Mouse (Mus musculus) embryonic facial prominence, embryonic 12.5 days (tissue): Measurements from ENCODE around the gene Tnk1. TPM values are rescaled to one million over a fixed set of nuclear protein-coding genes. Genes with fewer than 3 reads are reported as not detected.
A peak's percentile ranks its signal among the peaks of the same experiment; 100 is the strongest.

Source experiments
- ATAC-seq: fragments of 200-750 bp; cut with Nextera tagmentation; 2 replicates; pipeline ENCODE4 v1.8.0; 2017; ENCODE audit not compliant: insufficient number of reproducible peaks, insufficient read depth, low FRiP score, low TSS enrichment
- H3K27ac ChIP-seq: fragments of 300-500 bp; sonication (generic); 2 replicates; pipeline ENCODE4 v1.5.1; 2016; ENCODE audit warnings: mild to moderate bottlenecking
- H3K27me3 ChIP-seq: fragments of 300-500 bp; sonication (generic); 2 replicates; pipeline ENCODE4 v1.6.1; 2016; ENCODE audit warnings: mild to moderate bottlenecking, moderate library complexity
- H3K36me3 ChIP-seq: fragments of 300-500 bp; sonication (generic); 2 replicates; pipeline ENCODE4 v1.6.1; 2016; ENCODE audit warnings: mild to moderate bottlenecking
- H3K4me1 ChIP-seq: fragments of 300-500 bp; sonication (generic); 2 replicates; pipeline ENCODE4 v1.6.1; 2016
- H3K4me2 ChIP-seq: fragments of 300-500 bp; sonication (generic); replicated peaks from 2 replicates; pipeline ENCODE4 v1.6.1; 2016; ENCODE audit warnings: mild to moderate bottlenecking, moderate library complexity
- H3K4me3 ChIP-seq: fragments of 300-500 bp; sonication (generic); 2 replicates; pipeline ENCODE4 v1.5.1; 2016; ENCODE audit warnings: mild to moderate bottlenecking
- H3K9ac ChIP-seq: fragments of 300-500 bp; sonication (generic); 2 replicates; pipeline ENCODE4 v1.6.1; 2016; ENCODE audit warnings: mild to moderate bottlenecking, moderate library complexity
- H3K9me3 ChIP-seq: fragments of 300-500 bp; sonication (generic); 2 replicates; pipeline ENCODE4 v1.6.1; 2016; ENCODE audit warnings: mild to moderate bottlenecking, moderate library complexity
- WGBS: fragments of 180-500 bp; shearing (Covaris S2); methylation state at CpG from one replicate; pipeline ENCODE4 v1.1.7; 2016; 5-methylcytosine and 5-hydroxymethylcytosine counted together
- polyA plus RNA-seq: library from polyadenylated mRNA; unstranded; fragments of >200 nt; fragmentation: Nextera tagmentation; extraction: Ambion mirVana; gene quantifications from 2 replicates; pipeline ENCODE4 v1.2.1, GENCODE M21; 2016

Gene Tnk1
- polyA plus RNA-seq: 2.4 and 2.5 TPM in 2 replicates

- Histone ChIP-seq H3K27ac (no peak within 1 kb of the TSS), H3K4me2 (peak within 1 kb of the TSS; percentile 21), H3K9me3 (no peaks in the 10 kb centered on the region), H3K4me3 (0 out of 2 replicates have a peak within 1 kb of the TSS, but pooled peaks have one; percentile 8), H3K36me3 (no peaks in the 10 kb centered on the region), H3K4me1 (peaks cover 5% of the 10 kb centered on the region), H3K9ac (no peak within 1 kb of the TSS), H3K27me3 (peaks cover 20% of the 10 kb centered on the region)
- ATAC-seq: no peak
- WGBS: 18% methylated on average over 30 of the region's 30 CpGs
Observed at GRCm38 (mm10) chr11:69858113-69858998, at the start of gene Tnk1. Gene Tnk1, minus strand, starts transcription at chr11:69858730.

DNA sequence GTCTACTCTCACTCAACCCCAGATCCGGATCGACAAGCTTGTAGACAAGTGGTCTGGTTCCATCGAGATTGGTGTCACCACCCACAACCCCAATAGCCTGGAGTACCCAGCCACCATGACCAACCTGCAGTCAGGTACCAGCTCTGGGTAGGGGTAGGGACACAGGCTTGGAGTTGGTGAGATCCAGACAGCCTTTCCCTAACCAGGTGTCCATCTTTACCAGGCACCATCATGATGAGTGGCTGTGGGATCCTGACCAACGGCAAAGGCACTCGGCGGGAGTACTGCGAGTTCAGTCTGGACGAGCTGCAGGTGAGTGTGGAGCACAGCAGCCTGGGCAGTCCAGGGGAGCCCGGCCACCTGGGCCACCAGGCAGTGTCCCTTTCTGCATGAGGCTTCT is 45.8 kb upstream of the Tnk1 start:
- no peak for ATAC-seq
- Histone ChIP-seq H3K4me1 (peaks cover 18% of the 10 kb centered on the region), H3K27ac (no peak overlapping the region), H3K27me3 (no peaks in the 10 kb centered on the region), H3K4me3 (no peak overlapping the region), H3K9me3 (no peaks in the 10 kb centered on the region), H3K4me2 (no peak overlapping the region), H3K9ac (no peak overlapping the region), H3K36me3 (peaks cover 57% of the 10 kb centered on the region)
- WGBS: 96% methylated on average over 9 of the region's 9 CpGs

- whole genome bisulfite sequencing: 87% methylated on average over 13 of the region's 13 CpGs
- H3K27ac ChIP-seq: no peak overlapping the region
Observed at GRCm38 (mm10) chr11:69902972-69903371, 44.4 kb upstream of the Tnk1 start.

DNA sequence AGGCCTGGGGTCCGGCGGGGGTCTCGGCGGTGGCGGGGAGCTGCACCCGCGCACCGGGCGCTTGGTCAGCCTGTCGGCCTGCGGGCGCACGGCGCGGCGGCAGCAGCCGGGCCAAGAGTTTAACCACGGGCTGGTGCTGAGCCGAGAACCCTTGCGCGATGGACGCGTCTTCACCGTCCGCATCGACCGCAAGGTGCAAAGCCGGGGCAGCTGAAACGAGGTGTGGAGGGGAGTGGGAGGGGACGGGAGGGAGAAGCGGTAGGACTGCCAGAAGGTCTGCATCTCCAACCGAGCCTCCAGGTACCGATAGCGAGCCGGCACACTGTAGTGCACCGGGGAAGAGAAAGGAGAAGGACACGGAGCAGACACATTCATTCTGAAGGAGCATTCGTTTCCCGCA is 43.5 kb upstream of the Tnk1 start:
- no peaks in the 10 kb centered on the region for H3K27me3 ChIP-seq
- H3K27ac ChIP-seq: peak overlapping the region; percentile 96
- ATAC-seq: no peak
- peak overlapping the region; percentile 78 for H3K4me3 ChIP-seq
- peak overlapping the region; percentile 87 for H3K4me2 ChIP-seq
- peak overlapping the region; percentile 82 for H3K9ac ChIP-seq
- peaks cover 37% of the 10 kb centered on the region for H3K36me3 ChIP-seq
- H3K9me3 ChIP-seq: no peaks in the 10 kb centered on the region
- H3K4me1 ChIP-seq: peaks cover 24% of the 10 kb centered on the region
- under 1% methylated on average over 33 of the region's 39 CpGs for WGBS

More at GRCm38 (mm10) chr11:69902972-69903371, 44.4 kb upstream of the Tnk1 start:
- Histone ChIP-seq H3K9ac (peak overlapping the region; percentile 82), H3K4me1 (peaks cover 24% of the 10 kb centered on the region), H3K36me3 (peaks cover 44% of the 10 kb centered on the region), H3K9me3 (no peaks in the 10 kb centered on the region), H3K27me3 (no peaks in the 10 kb centered on the region), H3K4me3 (peak overlapping the region; percentile 78), H3K4me2 (peak overlapping the region; percentile 87)
- ATAC-seq: no peak

DNA sequence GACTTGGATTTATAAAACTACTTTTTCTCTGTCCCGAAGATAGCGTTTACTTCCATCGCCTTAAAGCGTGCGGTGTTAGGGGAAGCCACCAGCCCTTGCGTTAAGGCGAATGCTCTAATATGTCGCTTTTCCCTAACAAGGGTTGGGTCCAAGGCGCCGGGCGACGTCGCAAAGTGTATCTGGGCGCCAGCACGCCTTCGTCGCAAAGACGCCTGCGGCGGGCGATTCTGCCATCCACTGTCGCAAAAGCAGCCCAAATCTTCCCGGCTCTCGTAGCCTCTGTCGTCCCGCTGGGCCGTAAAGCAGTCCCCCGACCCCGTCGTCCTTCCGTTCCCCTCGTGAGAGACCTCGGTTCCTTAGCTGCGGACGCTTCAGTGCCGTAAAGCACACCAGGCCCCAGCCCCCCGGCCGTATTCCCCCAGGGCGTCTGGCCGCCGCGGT is 42.9 kb upstream of the Tnk1 start:
- Histone ChIP-seq H3K36me3 (peaks cover 32% of the 10 kb centered on the region), H3K9ac (peak overlapping the region; percentile 82), H3K4me2 (peak overlapping the region; percentile 87), H3K27ac (peak overlapping the region; percentile 96), H3K9me3 (no peaks in the 10 kb centered on the region), H3K4me3 (peak overlapping the region; percentile 78), H3K27me3 (no peaks in the 10 kb centered on the region), H3K4me1 (peaks cover 24% of the 10 kb centered on the region)
- under 1% methylated on average over 42 of the region's 42 CpGs for WGBS
- peak; percentile 43 for ATAC-seq

DNA sequence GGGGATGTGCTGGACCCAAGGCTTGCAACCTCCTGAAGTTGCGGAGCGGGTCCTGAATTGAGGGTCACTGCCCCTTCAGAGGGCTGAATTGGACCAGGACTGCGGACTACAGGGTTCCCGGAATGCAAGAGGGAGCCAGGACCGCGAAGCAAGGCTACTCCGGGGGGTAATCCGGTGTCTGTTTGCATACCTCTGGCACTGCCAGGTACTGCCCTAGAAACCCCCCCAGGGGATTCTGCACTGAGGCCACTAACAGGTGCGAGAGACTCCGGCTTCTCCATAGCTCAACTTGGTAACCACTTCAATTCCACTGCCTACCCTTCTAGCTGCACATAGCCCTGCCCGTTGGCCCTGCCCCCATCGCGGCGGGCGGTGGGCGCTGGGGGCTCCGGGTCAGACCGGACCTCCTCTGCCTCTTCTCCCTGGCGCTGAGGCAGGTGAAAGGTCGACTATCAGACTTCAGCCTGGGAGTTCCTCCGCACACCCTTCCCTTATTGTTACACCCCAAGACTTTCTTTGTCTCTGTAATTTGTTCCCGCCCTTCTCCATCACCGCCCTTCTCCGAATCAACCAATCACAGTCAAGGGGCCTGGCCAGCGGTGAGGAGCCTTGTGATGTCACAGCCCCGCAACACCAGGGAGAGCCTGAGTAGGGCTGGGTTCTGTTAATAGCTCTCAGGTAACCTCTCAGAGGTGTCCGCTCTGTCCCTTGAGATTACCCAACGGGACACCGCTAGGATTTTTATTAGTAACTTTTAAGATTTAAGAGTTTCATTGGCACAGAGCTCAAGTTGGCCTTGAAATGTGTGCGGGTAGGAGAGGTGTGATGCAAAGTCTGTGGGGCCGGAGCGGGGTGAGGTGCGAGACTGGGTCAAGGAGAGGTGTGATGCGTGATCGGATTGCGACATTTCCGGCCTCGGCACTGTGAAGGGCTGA is 42.2 kb upstream of the Tnk1 start, which contains the start of the genes 2810408A11Rik and Neurl4:
Gene 2810408A11Rik (minus strand): TSS at position 517 of the 935 bp plus-strand sequence.
Gene Neurl4 (plus strand): TSS at position 602 of the 935 bp plus-strand sequence.
- H3K27me3 ChIP-seq: no peaks in the 10 kb centered on the region
- H3K4me2 ChIP-seq: peak within 1 kb of the TSS; percentile 87
- H3K27ac ChIP-seq: peak within 1 kb of the TSS; percentile 96
- peak within 1 kb of the TSS; percentile 78 for H3K4me3 ChIP-seq
- under 1% methylated on average over 38 of the region's 38 CpGs for WGBS
- peaks cover 24% of the 10 kb centered on the region for H3K4me1 ChIP-seq
- H3K9me3 ChIP-seq: no peaks in the 10 kb centered on the region
- H3K36me3 ChIP-seq: peaks cover 25% of the 10 kb centered on the region
- H3K9ac ChIP-seq: peak within 1 kb of the TSS; percentile 86
- ATAC-seq: peak; percentile 92

GRCm38 (mm10) chr11:69899870-69900269 is 41.3 kb upstream of the Tnk1 start:
- Histone ChIP-seq H3K4me2 (peak overlapping the region; percentile 87), H3K27me3 (no peaks in the 10 kb centered on the region), H3K36me3 (peaks cover 16% of the 10 kb centered on the region), H3K4me1 (peaks cover 24% of the 10 kb centered on the region), H3K27ac (peak overlapping the region; percentile 96; the same call in 1 of the 2 replicates), H3K9ac (peak overlapping the region; percentile 86), H3K4me3 (peak overlapping the region; percentile 78), H3K9me3 (no peaks in the 10 kb centered on the region)
- 16% methylated on average over 4 of the region's 4 CpGs for WGBS
- ATAC-seq: no peak

- Histone ChIP-seq H3K27ac (no peak within 1 kb of the TSS), H3K36me3 (0 out of 2 replicates have a peak, but pooled peaks cover 3% of the 10 kb centered on the region)
- ATAC-seq: no peak
Observed at GRCm38 (mm10) chr11:69895291-69895690, 36.8 kb upstream of the Tnk1 start, which contains the start of gene Acap1. Gene Acap1, minus strand, starts transcription at chr11:69895539.

DNA sequence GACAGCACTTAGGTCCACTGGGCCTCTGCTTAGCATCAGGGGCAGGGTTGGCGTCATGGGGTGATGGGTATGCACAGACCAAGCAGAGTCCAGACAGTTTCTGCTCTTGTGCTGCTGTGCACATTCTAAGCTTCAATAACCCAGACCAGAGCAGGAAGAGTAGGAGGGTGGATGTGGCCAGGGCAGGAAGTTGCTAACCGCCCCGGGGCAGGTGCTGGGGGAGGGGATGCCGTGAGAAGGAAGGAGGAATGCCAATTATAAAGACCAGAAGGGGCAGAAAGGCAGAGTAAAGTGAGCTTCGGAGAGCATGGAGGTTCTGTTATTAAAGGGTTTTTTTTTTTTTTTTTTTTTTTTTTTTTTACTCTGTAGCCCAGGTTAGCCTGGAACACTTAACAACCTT is 36.1 kb upstream of the Tnk1 start:
- H3K27me3 ChIP-seq: 0 out of 2 replicates have a peak, but pooled peaks cover 2% of the 10 kb centered on the region
- H3K27ac ChIP-seq: no peak overlapping the region
- H3K4me3 ChIP-seq: no peak overlapping the region
- H3K36me3 ChIP-seq: 0 out of 2 replicates have a peak, but pooled peaks cover 3% of the 10 kb centered on the region
- ATAC-seq: no peak
- no peak overlapping the region for H3K9ac ChIP-seq
- H3K4me2 ChIP-seq: no peak overlapping the region
- H3K9me3 ChIP-seq: no peaks in the 10 kb centered on the region
- H3K4me1 ChIP-seq: peaks cover 10% of the 10 kb centered on the region
- WGBS: 72% methylated on average over 5 of the region's 5 CpGs

More at GRCm38 (mm10) chr11:69895291-69895690, 36.8 kb upstream of the Tnk1 start, which contains the start of gene Acap1:
- H3K4me2 ChIP-seq: no peak within 1 kb of the TSS
- H3K9ac ChIP-seq: no peak within 1 kb of the TSS
- no peaks in the 10 kb centered on the region for H3K9me3 ChIP-seq
- WGBS: 63% methylated on average over 4 of the region's 4 CpGs
- H3K27me3 ChIP-seq: 0 out of 2 replicates have a peak, but pooled peaks cover 2% of the 10 kb centered on the region
- no peak within 1 kb of the TSS for H3K4me3 ChIP-seq
- H3K4me1 ChIP-seq: peaks cover 12% of the 10 kb centered on the region

DNA sequence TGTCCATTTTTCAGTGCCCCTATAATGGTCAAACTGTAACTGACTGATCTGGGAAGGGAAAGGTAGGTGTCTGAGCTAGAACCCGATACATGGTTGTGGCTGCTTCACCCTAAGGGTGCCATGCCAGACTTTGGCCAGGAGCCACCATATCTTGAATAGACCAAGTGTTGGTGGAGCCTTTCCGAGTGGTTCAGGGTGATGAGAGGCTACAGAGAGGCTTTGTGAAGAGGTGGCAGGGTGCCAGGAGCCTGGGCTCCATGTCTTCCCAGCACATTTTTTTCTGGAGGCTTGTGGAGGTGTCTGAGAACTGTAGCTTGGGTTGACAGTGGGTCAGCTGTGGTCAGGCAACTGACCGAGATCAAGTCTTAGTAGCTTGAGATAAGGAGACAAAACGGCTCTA is 33.0 kb upstream of the Tnk1 start:
- H3K4me2 ChIP-seq: no peak overlapping the region
- WGBS: 79% methylated on average over 4 of the region's 4 CpGs
- ATAC-seq: no peak

More for the DNA sequence above, 33.0 kb upstream of the Tnk1 start:
- H3K4me3 ChIP-seq: no peak overlapping the region
- H3K9ac ChIP-seq: no peak overlapping the region
- H3K4me1 ChIP-seq: no peaks in the 10 kb centered on the region
- H3K36me3 ChIP-seq: no peaks in the 10 kb centered on the region
- H3K27ac ChIP-seq: no peak overlapping the region
- 0 out of 2 replicates have a peak, but pooled peaks cover 2% of the 10 kb centered on the region for H3K27me3 ChIP-seq
- H3K9me3 ChIP-seq: no peaks in the 10 kb centered on the region
